Mouse (Mus musculus) brain, embryonic 14.5 days (tissue): ENCODE measurements at regions not wholly inside any gene's neighbourhood (a gene's known extent, or its start where the extent isn't known, plus 50 kb on each side); places are given as distances from the start of the nearest gene placed in this dataset.

Experiments used
- CTCF ChIP-seq: fragments of 200-500 bp; IDR thresholded peaks from 2 replicates; pipeline ENCODE4 v1.5.1; 2012; ENCODE audit warnings: inconsistent platforms, mild to moderate bottlenecking, moderate library complexity, borderline replicate concordance; ENCODE audit not compliant: insufficient read depth, insufficient read length; ENCODE audit errors: extremely low read depth
- POLR2A ChIP-seq: fragments of 200-500 bp; IDR thresholded peaks from 2 replicates; pipeline ENCODE4 v1.6.1; 2012; ENCODE audit warnings: mild to moderate bottlenecking, inconsistent platforms, borderline replicate concordance; ENCODE audit not compliant: poor library complexity, insufficient read depth, insufficient read length, severe bottlenecking; ENCODE audit errors: extremely low read depth

DNA sequence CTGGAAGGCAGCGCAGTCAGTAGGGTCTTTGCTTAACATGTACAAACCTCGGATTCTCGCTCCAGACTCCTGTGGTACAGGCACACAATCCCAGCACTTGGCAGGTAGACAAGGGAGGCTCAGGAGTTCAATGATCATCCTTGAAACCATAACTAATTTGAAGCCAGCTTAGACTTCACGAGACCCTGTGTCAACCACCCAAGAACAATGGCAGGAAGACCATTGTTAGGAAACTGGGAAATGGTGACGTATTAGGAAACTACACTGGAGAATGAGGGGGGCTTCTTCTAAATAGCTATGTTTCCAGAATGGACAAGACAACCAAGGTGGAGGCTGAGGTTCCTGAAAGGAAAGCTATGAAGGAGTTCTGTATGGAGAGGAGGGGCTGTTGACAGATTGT lies 313.1 kb upstream of the Adgrl2 start:
- TF ChIP-seq POLR2A (no peak), CTCF (no peak)
